Mouse (Mus musculus): ENCODE measurements around the gene Mgat4a. TPM values are rescaled to one million over a fixed set of nuclear protein-coding genes. Genes with fewer than 3 reads are reported as not detected.

The Mgat4a gene
- polyA plus RNA-seq, 1 experiment from 2014 or later, result 7.2 TPM

- no peaks in the 10 kb centered on the region for H3K27me3 ChIP-seq
- H3K4me2 ChIP-seq (replicated peaks), result no peak overlapping the region
- no peaks in the 10 kb centered on the region for H3K4me1 ChIP-seq (replicated peaks)
- peaks cover 9% of the 10 kb centered on the region; the same call in 1 of the 2 replicates for H3K36me3 ChIP-seq
- H3K27ac ChIP-seq, result no peak overlapping the region
- no peaks in the 10 kb centered on the region for H3K9me3 ChIP-seq
- no peak overlapping the region for H3K4me3 ChIP-seq (replicated peaks)
- no peak for ATAC-seq
- 89% methylated on average over 12 of the region's 12 CpGs for WGBS
- H3K9ac ChIP-seq (replicated peaks), result no peak overlapping the region
These were observed 52.3 kb downstream of the Mgat4a start for GRCm38 (mm10) chr1:37488531-37488930.

- H3K4me3 ChIP-seq (replicated peaks), result no peak overlapping the region
- no peak overlapping the region for H3K27ac ChIP-seq
- H3K27me3 ChIP-seq, result no peaks in the 10 kb centered on the region
- no peak overlapping the region for H3K9ac ChIP-seq (replicated peaks)
- peaks cover 9% of the 10 kb centered on the region; the same call in 1 of the 2 replicates for H3K36me3 ChIP-seq
- no peak overlapping the region for H3K4me2 ChIP-seq (replicated peaks)
- no peak for ATAC-seq
- no peaks in the 10 kb centered on the region for H3K4me1 ChIP-seq (replicated peaks)
- H3K9me3 ChIP-seq, result no peaks in the 10 kb centered on the region
- 83% methylated on average over 3 of the region's 3 CpGs for WGBS
These were observed 53.8 kb downstream of the Mgat4a start for GRCm38 (mm10) chr1:37486994-37487393.

GRCm38 (mm10) chr1:37486439-37486838 is 54.4 kb downstream of the Mgat4a start:
- Histone ChIP-seq H3K27me3 (no peaks in the 10 kb centered on the region), H3K4me3 (replicated peaks) (no peak overlapping the region), H3K9ac (replicated peaks) (no peak overlapping the region), H3K36me3 (peaks cover 9% of the 10 kb centered on the region; the same call in 1 of the 2 replicates), H3K9me3 (no peaks in the 10 kb centered on the region), H3K4me1 (replicated peaks) (no peaks in the 10 kb centered on the region), H3K4me2 (replicated peaks) (no peak overlapping the region), H3K27ac (no peak overlapping the region)
- 88% methylated on average over 1 of the region's 1 CpGs for WGBS
- ATAC-seq, result no peak

GRCm38 (mm10) chr1:37484612-37485011 is 56.2 kb downstream of the Mgat4a start:
- no peaks in the 10 kb centered on the region for H3K9me3 ChIP-seq
- no peak for ATAC-seq
- WGBS, result 90% methylated on average over 4 of the region's 4 CpGs
- no peaks in the 10 kb centered on the region for H3K4me1 ChIP-seq (replicated peaks)
- no peak overlapping the region for H3K4me3 ChIP-seq (replicated peaks)
- H3K27ac ChIP-seq, result no peak overlapping the region
- no peak overlapping the region for H3K9ac ChIP-seq (replicated peaks)
- no peaks in the 10 kb centered on the region for H3K27me3 ChIP-seq
- peaks cover 9% of the 10 kb centered on the region; the same call in 1 of the 2 replicates for H3K36me3 ChIP-seq
- no peak overlapping the region for H3K4me2 ChIP-seq (replicated peaks)

GRCm38 (mm10) chr1:37481331-37481730 is 59.5 kb downstream of the Mgat4a start:
- ATAC-seq, result no peak
- 92% methylated on average over 2 of the region's 2 CpGs for WGBS
- H3K36me3 ChIP-seq, result no peaks in the 10 kb centered on the region
- no peaks in the 10 kb centered on the region for H3K9me3 ChIP-seq
- H3K4me2 ChIP-seq (replicated peaks), result no peak overlapping the region
- H3K27me3 ChIP-seq, result no peaks in the 10 kb centered on the region
- no peak overlapping the region for H3K4me3 ChIP-seq (replicated peaks)
- no peak overlapping the region for H3K9ac ChIP-seq (replicated peaks)
- no peaks in the 10 kb centered on the region for H3K4me1 ChIP-seq (replicated peaks)
- no peak overlapping the region for H3K27ac ChIP-seq

GRCm38 (mm10) chr1:37480731-37481130 is 60.1 kb downstream of the Mgat4a start:
- no peaks in the 10 kb centered on the region for H3K27me3 ChIP-seq
- ATAC-seq, result no peak
- H3K4me2 ChIP-seq (replicated peaks), result no peak overlapping the region
- no peaks in the 10 kb centered on the region for H3K9me3 ChIP-seq
- H3K9ac ChIP-seq (replicated peaks), result no peak overlapping the region
- no peak overlapping the region for H3K27ac ChIP-seq
- H3K4me3 ChIP-seq (replicated peaks), result no peak overlapping the region
- 88% methylated on average over 6 of the region's 6 CpGs for WGBS
- no peaks in the 10 kb centered on the region for H3K4me1 ChIP-seq (replicated peaks)
- H3K36me3 ChIP-seq, result no peaks in the 10 kb centered on the region

- no peaks in the 10 kb centered on the region for H3K27me3 ChIP-seq
- H3K4me1 ChIP-seq (replicated peaks), result no peaks in the 10 kb centered on the region
These were observed 61.1 kb downstream of the Mgat4a start for GRCm38 (mm10) chr1:37479759-37480158.

GRCm38 (mm10) chr1:37479074-37479473 is 61.7 kb downstream of the Mgat4a start:
- Histone ChIP-seq H3K4me1 (replicated peaks) (no peaks in the 10 kb centered on the region), H3K9ac (replicated peaks) (no peak overlapping the region), H3K9me3 (no peaks in the 10 kb centered on the region), H3K27me3 (no peaks in the 10 kb centered on the region), H3K4me2 (replicated peaks) (no peak overlapping the region), H3K36me3 (no peaks in the 10 kb centered on the region), H3K27ac (no peak overlapping the region), H3K4me3 (replicated peaks) (no peak overlapping the region)
- 71% methylated on average over 9 of the region's 9 CpGs for WGBS
- ATAC-seq, result no peak

More at GRCm38 (mm10) chr1:37479759-37480158, 61.1 kb downstream of the Mgat4a start:
- H3K4me3 ChIP-seq (replicated peaks), result no peak overlapping the region
- no peak overlapping the region for H3K4me2 ChIP-seq (replicated peaks)
- H3K27ac ChIP-seq, result no peak overlapping the region
- no peak overlapping the region for H3K9ac ChIP-seq (replicated peaks)
- no peak for ATAC-seq
- WGBS, result 89% methylated on average over 8 of the region's 8 CpGs
- no peaks in the 10 kb centered on the region for H3K36me3 ChIP-seq
- no peaks in the 10 kb centered on the region for H3K9me3 ChIP-seq

GRCm38 (mm10) chr1:37478416-37478815 is 62.4 kb downstream of the Mgat4a start:
- ATAC-seq, result no peak
- no peaks in the 10 kb centered on the region for H3K36me3 ChIP-seq
- no peak overlapping the region for H3K4me3 ChIP-seq (replicated peaks)
- H3K4me1 ChIP-seq (replicated peaks), result no peaks in the 10 kb centered on the region
- WGBS, result 79% methylated on average over 7 of the region's 7 CpGs
- no peaks in the 10 kb centered on the region for H3K27me3 ChIP-seq
- H3K9ac ChIP-seq (replicated peaks), result no peak overlapping the region
- no peaks in the 10 kb centered on the region for H3K9me3 ChIP-seq
- H3K27ac ChIP-seq, result no peak overlapping the region
- H3K4me2 ChIP-seq (replicated peaks), result no peak overlapping the region

GRCm38 (mm10) chr1:37477928-37478327 is 62.9 kb downstream of the Mgat4a start:
- Histone ChIP-seq H3K4me1 (replicated peaks) (no peaks in the 10 kb centered on the region), H3K4me2 (replicated peaks) (no peak overlapping the region), H3K4me3 (replicated peaks) (no peak overlapping the region), H3K27ac (no peak overlapping the region), H3K9me3 (no peaks in the 10 kb centered on the region), H3K27me3 (no peaks in the 10 kb centered on the region), H3K36me3 (no peaks in the 10 kb centered on the region), H3K9ac (replicated peaks) (no peak overlapping the region)
- ATAC-seq, result no peak
- 80% methylated on average over 5 of the region's 5 CpGs for WGBS

GRCm38 (mm10) chr1:37477250-37477649 is 63.6 kb downstream of the Mgat4a start:
- ATAC-seq, result no peak
- no peaks in the 10 kb centered on the region for H3K27me3 ChIP-seq
- H3K4me1 ChIP-seq (replicated peaks), result no peaks in the 10 kb centered on the region
- no peak overlapping the region for H3K27ac ChIP-seq
- no peak overlapping the region for H3K4me3 ChIP-seq (replicated peaks)
- H3K9me3 ChIP-seq, result no peaks in the 10 kb centered on the region
- 95% methylated on average over 5 of the region's 5 CpGs for WGBS
- no peak overlapping the region for H3K9ac ChIP-seq (replicated peaks)
- H3K4me2 ChIP-seq (replicated peaks), result no peak overlapping the region
- H3K36me3 ChIP-seq, result no peaks in the 10 kb centered on the region

GRCm38 (mm10) chr1:37475312-37475711 is 65.5 kb downstream of the Mgat4a start:
- H3K4me2 ChIP-seq (replicated peaks), result no peak overlapping the region
- H3K27ac ChIP-seq, result no peak overlapping the region
- no peak overlapping the region for H3K9ac ChIP-seq (replicated peaks)
- no peaks in the 10 kb centered on the region for H3K9me3 ChIP-seq
- no peaks in the 10 kb centered on the region for H3K4me1 ChIP-seq (replicated peaks)
- ATAC-seq, result no peak
- no peaks in the 10 kb centered on the region for H3K27me3 ChIP-seq
- 96% methylated on average over 3 of the region's 3 CpGs for WGBS
- H3K36me3 ChIP-seq, result no peaks in the 10 kb centered on the region
- H3K4me3 ChIP-seq (replicated peaks), result no peak overlapping the region

- no peaks in the 10 kb centered on the region for H3K27me3 ChIP-seq
- no peaks in the 10 kb centered on the region for H3K36me3 ChIP-seq
- WGBS, result 89% methylated on average over 6 of the region's 6 CpGs
- ATAC-seq, result no peak
- H3K9me3 ChIP-seq, result no peaks in the 10 kb centered on the region
- no peak overlapping the region for H3K4me3 ChIP-seq (replicated peaks)
- H3K9ac ChIP-seq (replicated peaks), result no peak overlapping the region
- H3K4me2 ChIP-seq (replicated peaks), result no peak overlapping the region
- H3K4me1 ChIP-seq (replicated peaks), result no peaks in the 10 kb centered on the region
- H3K27ac ChIP-seq, result no peak overlapping the region
These were observed 66.1 kb downstream of the Mgat4a start for GRCm38 (mm10) chr1:37474634-37475190.

All from midbrain, embryonic 13.5 days (tissue).